19 mouse cellular contexts compared by ENCODE assay signal in genomic region chr9:95645926-95646325, GRCm38 (mm10). TPM values are rescaled to one million over a fixed set of nuclear protein-coding genes. Genes with fewer than 3 reads are reported as not detected.
A peak's percentile ranks its signal among the peaks of the same experiment; 100 is the strongest.
DNase-seq lines count a peak whose midpoint lies in the region.
"Had no signal": no experiment of that assay in that cellular context is flagged by ENCODE, and none has a peak within 500 bp of the region (broad histone marks: within the 10 kb centered on the region; RNA-seq: fewer than 3 reads in every experiment).

No protein-coding gene starts in this region.

- peak; percentile 64 for DNase-seq in adrenal gland, postnatal 10 days
- DNase-seq in adrenal gland, adult 18-20 months (ENCODE audit: low spot score in 2 of 2): no peak
- DNase-seq in adrenal gland, postnatal 14 days: peak; percentile 45
- no peak for DNase-seq in adrenal gland, postnatal 4 days (ENCODE audit: low spot score in 2 of 2)
- DNase-seq in adrenal gland, postnatal 25 days: peak; percentile 11
- DNase-seq in adrenal gland, adult 8-10 months: no peak
- DNase-seq in heart, adult 11 months: peak; percentile 74
- no peak for DNase-seq in heart, postnatal 10 days
- DNase-seq: adrenal gland, adult 2 months; B cell, adult 2 months; cerebellum, adult 11 months; cerebellum, adult 11-12 months; cerebellum, adult 18-20 months; cerebellum, adult 2 months; cerebellum, adult 8-10 months; cerebellum, adult 9-10 months; cerebellum, adult 9-11 months; cerebellum, postnatal 10 days had no signal

- intact Hi-C loops in heart, postnatal 10 days (cut with DNase I): no loop called here

RNA-seq across cellular contexts. Expression of gene Pcolce2, which starts 8.5 kb away (rescaled TPM):
- 1 to 10 TPM; 4.7 to 5.1 TPM for total RNA-seq in adrenal gland, postnatal 10 days (2021)
- total RNA-seq in adrenal gland, adult 18-20 months (2021): 1 to 10 TPM; 2.6 to 8.6 TPM
- total RNA-seq in adrenal gland, postnatal 14 days (2021): 3.4 and 5.0 TPM in 2 replicates
- total RNA-seq in adrenal gland, postnatal 4 days (2021): 1 to 10 TPM; 1.8 to 2.3 TPM
- total RNA-seq in adrenal gland, postnatal 25 days (2021): 2.2 and 3.2 TPM in 2 replicates
- 1 to 10 TPM; 3.0 to 9.3 (median 6.2) TPM for total RNA-seq in adrenal gland, adult 8-10 months (2022)
- total RNA-seq in heart, postnatal 10 days (2021): 10 to 100 TPM; 27.3 to 29.3 TPM
- total RNA-seq: MEL had no signal

Comparison
In these comparisons a context has a peak if more than half of its experiments do, and no peak if none do; other contexts are left out.
1. DNase-seq: peak in adrenal gland, postnatal 10 days (single experiment), adrenal gland, postnatal 14 days (single experiment), adrenal gland, postnatal 25 days (single experiment) and heart, adult 11 months (single experiment); none in adrenal gland, adult 18-20 months (0 of 2), adrenal gland, postnatal 4 days (0 of 2), adrenal gland, adult 8-10 months (single experiment) and heart, postnatal 10 days (0 of 2).